Mouse (Mus musculus) lung, embryonic 16.5 days (tissue): ENCODE results near the gene Ugdh. TPM values are rescaled to one million over a fixed set of nuclear protein-coding genes. Genes with fewer than 3 reads are reported as not detected.

ENCODE experiments used
- ATAC-seq: fragments of 200-750 bp; cut with Nextera tagmentation; 2 replicates; pipeline ENCODE4 v1.8.0; 2017; ENCODE audit warnings: low read depth, mild to moderate bottlenecking, moderate library complexity
- H3K27ac ChIP-seq: fragments of 300-500 bp; sonication (generic); 2 replicates; pipeline ENCODE4 v1.5.1; 2014; ENCODE audit warnings: mild to moderate bottlenecking, control low read depth, low read length
- H3K27me3 ChIP-seq: fragments of 300-500 bp; sonication (generic); 2 replicates; pipeline ENCODE4 v1.6.1; 2014; ENCODE audit warnings: low read depth, low read length, mixed read lengths; ENCODE audit not compliant: control insufficient read depth, insufficient read depth
- H3K36me3 ChIP-seq: fragments of 300-500 bp; sonication (generic); 2 replicates; pipeline ENCODE4 v1.6.1; 2014; ENCODE audit warnings: low read length; ENCODE audit not compliant: control insufficient read depth, insufficient read depth
- H3K4me1 ChIP-seq: fragments of 300-500 bp; sonication (generic); replicated peaks from 2 replicates; pipeline ENCODE4 v1.6.1; 2014; ENCODE audit warnings: low read length, mixed read lengths; ENCODE audit not compliant: control insufficient read depth, insufficient read depth
- H3K4me2 ChIP-seq: fragments of 300-500 bp; sonication (generic); 2 replicates; pipeline ENCODE4 v1.6.1; 2014; ENCODE audit warnings: low read depth, low read length, control low read depth
- H3K4me3 ChIP-seq: fragments of 300-500 bp; sonication (generic); 2 replicates; pipeline ENCODE4 v1.5.1; 2014; ENCODE audit warnings: mild to moderate bottlenecking, low read length, control low read depth
- H3K9ac ChIP-seq: fragments of 300-500 bp; sonication (generic); 2 replicates; pipeline ENCODE4 v1.6.1; 2014; ENCODE audit warnings: low read length, control low read depth
- H3K9me3 ChIP-seq: fragments of 300-500 bp; sonication (generic); 2 replicates; pipeline ENCODE4 v1.6.1; 2016; ENCODE audit warnings: low read length; ENCODE audit not compliant: control insufficient read depth
- WGBS: fragments of 180-500 bp; shearing (Covaris S2); extraction: QIAGEN DNeasy Blood & Tissue Kit; methylation state at CpG from one replicate; pipeline ENCODE4 v1.1.7; 2014; 5-methylcytosine and 5-hydroxymethylcytosine counted together
- polyA plus RNA-seq: library from polyadenylated mRNA; unstranded; fragments of >200 nt; fragmentation: Nextera tagmentation; extraction: Ambion mirVana; gene quantifications from 2 replicates; pipeline ENCODE4 v1.2.1, GENCODE M21; 2015

Gene Ugdh
- polyA plus RNA-seq, 1 experiment from 2014 or later, result 148 TPM

- Histone ChIP-seq H3K9ac (no peak overlapping the region), H3K27me3 (no peaks in the 10 kb centered on the region), H3K4me2 (no peak overlapping the region), H3K36me3 (peaks cover 17% of the 10 kb centered on the region), H3K9me3 (no peaks in the 10 kb centered on the region), H3K4me1 (peaks cover 8% of the 10 kb centered on the region), H3K4me3 (no peak overlapping the region), H3K27ac (no peak overlapping the region)
- 68% methylated on average over 2 of the region's 2 CpGs for WGBS
- ATAC-seq, result no peak
Measured at GRCm38 (mm10) chr5:65385704-65386103, 50.0 kb downstream of the Ugdh start.

- H3K4me3 ChIP-seq, result no peak overlapping the region
- H3K9ac ChIP-seq, result no peak overlapping the region
- H3K27me3 ChIP-seq, result no peaks in the 10 kb centered on the region
- H3K9me3 ChIP-seq, result no peaks in the 10 kb centered on the region
- H3K4me1 ChIP-seq, result no peaks in the 10 kb centered on the region
- H3K4me2 ChIP-seq, result no peak overlapping the region
- no peaks in the 10 kb centered on the region for H3K36me3 ChIP-seq
- H3K27ac ChIP-seq, result no peak overlapping the region
- ATAC-seq, result no peak
- WGBS, result 83% methylated on average over 7 of the region's 7 CpGs
Measured at GRCm38 (mm10) chr5:65374746-65375145, 61.0 kb downstream of the Ugdh start.

- no peak for ATAC-seq
- no peak overlapping the region for H3K4me2 ChIP-seq
- no peak overlapping the region for H3K27ac ChIP-seq
- no peak overlapping the region for H3K4me3 ChIP-seq
- no peaks in the 10 kb centered on the region for H3K27me3 ChIP-seq
- no peaks in the 10 kb centered on the region for H3K36me3 ChIP-seq
- no peak overlapping the region for H3K9ac ChIP-seq
- WGBS, result 93% methylated on average over 7 of the region's 7 CpGs
- H3K4me1 ChIP-seq, result no peaks in the 10 kb centered on the region
- H3K9me3 ChIP-seq, result no peaks in the 10 kb centered on the region
Measured at GRCm38 (mm10) chr5:65371551-65371950, 64.2 kb downstream of the Ugdh start.

DNA sequence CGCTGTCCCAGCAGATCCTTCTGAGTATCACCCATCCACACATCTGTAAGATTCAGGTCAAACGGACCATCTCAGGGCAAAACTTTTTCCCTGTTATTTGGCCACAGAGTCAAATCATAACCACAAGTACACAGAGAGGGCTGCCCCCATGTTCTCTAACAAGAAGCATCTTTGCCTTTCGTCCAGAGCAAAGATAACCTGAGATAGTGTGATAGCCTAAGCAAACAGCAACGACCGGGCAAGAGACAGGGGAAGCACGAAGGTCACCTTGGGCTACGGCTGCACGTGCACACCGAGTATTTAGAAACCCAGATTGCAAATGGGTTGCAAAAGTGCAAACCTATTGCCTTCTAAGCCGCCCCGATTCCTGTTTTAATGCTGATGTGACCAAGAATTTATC is 67.9 kb downstream of the Ugdh start:
- Histone ChIP-seq H3K4me2 (no peak overlapping the region), H3K9me3 (no peaks in the 10 kb centered on the region), H3K27ac (no peak overlapping the region), H3K9ac (no peak overlapping the region), H3K27me3 (no peaks in the 10 kb centered on the region), H3K36me3 (no peaks in the 10 kb centered on the region), H3K4me1 (no peaks in the 10 kb centered on the region), H3K4me3 (no peak overlapping the region)
- WGBS, result 59% methylated on average over 11 of the region's 11 CpGs
- ATAC-seq, result no peak

Other genes starting within 250 kb of the Ugdh start
- 10.8 and 11.3 TPM in 2 replicates for gene Wdr19, start 236.3 kb downstream of the Ugdh start, polyA plus RNA-seq
- 73.0 and 85.7 TPM in 2 replicates for gene Rfc1, start 100.3 kb downstream of the Ugdh start, polyA plus RNA-seq
- 0.05 and 0.20 TPM in 2 replicates for gene Klb, start 87.6 kb downstream of the Ugdh start, polyA plus RNA-seq
- 1,031 and 1,063 TPM in 2 replicates for gene Rpl9, start 44.5 kb downstream of the Ugdh start, polyA plus RNA-seq
- 55.7 TPM in 2 replicates for gene Lias, start 44.5 kb downstream of the Ugdh start, polyA plus RNA-seq
- gene Gm43552, start 56.9 kb upstream of the Ugdh start, polyA plus RNA-seq, result not detected in 2 replicates
- 104 and 121 TPM in 2 replicates for gene Smim14, start 101.2 kb upstream of the Ugdh start, polyA plus RNA-seq
- gene Ube2k, start 101.3 kb upstream of the Ugdh start, polyA plus RNA-seq, result 133 and 146 TPM in 2 replicates